Mouse (Mus musculus): Measurements from ENCODE around the gene Spin1.

GRCm38 (mm10) chr13:51157291-51157690 is 56.6 kb downstream of the Spin1 start:
- TF ChIP-seq POLR2A (IDR thresholded peaks at IDR 0.05; ENCODE audit: insufficient read depth, low read depth, low read length): no peak
- no peak for TF ChIP-seq CTCF (IDR thresholded peaks at IDR 0.05)
